Mouse (Mus musculus): Measurements from ENCODE around the gene Paqr5. TPM values are rescaled to one million over a fixed set of nuclear protein-coding genes. Genes with fewer than 3 reads are reported as not detected.

The Paqr5 gene
- polyA plus RNA-seq (2012; rRNA removed) (0.11 and 0.26 TPM in 2 replicates), polyA plus RNA-seq (2014; fragmentation: Nextera tagmentation; extraction: Ambion mirVana) (0.08 and 0.13 TPM in 2 replicates)

DNA sequence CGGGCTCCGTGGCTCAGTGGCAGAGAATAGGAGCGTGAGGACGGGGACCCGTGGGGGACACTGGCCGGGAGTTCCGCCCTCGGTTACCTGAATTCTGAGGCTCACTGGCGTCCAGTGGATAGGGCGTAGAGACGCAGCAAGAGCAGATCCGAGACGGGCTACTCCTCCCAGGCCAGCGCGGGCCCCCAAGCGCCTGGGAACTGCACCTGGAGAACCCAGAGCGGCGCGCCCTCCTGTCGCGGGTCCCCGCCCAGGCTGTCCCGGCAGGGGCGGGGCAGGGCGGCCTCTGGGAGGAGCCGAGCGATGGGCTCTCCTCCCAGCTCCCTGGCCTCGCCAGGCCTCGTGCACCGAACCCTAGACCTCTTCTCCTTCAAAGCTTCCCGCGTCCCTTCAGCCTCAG is at the start of gene Paqr5:
Gene Paqr5, minus strand, starts transcription at position 257 of the 400 bp plus-strand sequence.
- H3K4me3 ChIP-seq (ENCODE audit: insufficient read depth in 1 of 2, low read depth in 2 of 2, low read length in 2 of 2): peak within 1 kb of the TSS; percentile 46 to 47
- ATAC-seq (ENCODE audit: insufficient read depth): peak; percentile 47; the same call in 1 of the 2 replicates
- no peaks in the 10 kb centered on the region for H3K9me3 ChIP-seq (ENCODE audit: control insufficient read depth, low read length)
- no peak within 1 kb of the TSS for H3K9ac ChIP-seq (replicated peaks)
- H3K4me1 ChIP-seq (replicated peaks; ENCODE audit: control insufficient read depth in 2 of 2, insufficient read depth in 2 of 2, low read length in 1 of 2): peaks cover 0 to 4% of the 10 kb centered on the region in 2 experiments; a peak in 1 of 4 replicates
- TF ChIP-seq EP300 (IDR thresholded peaks at IDR 0.05; ENCODE audit: low read depth) (no peak), CTCF (IDR thresholded peaks at IDR 0.05; ENCODE audit: low read depth) (no peak)
- no peaks in the 10 kb centered on the region for H3K36me3 ChIP-seq (replicated peaks; ENCODE audit: control insufficient read depth, insufficient read depth, low read depth)
- H3K27me3 ChIP-seq (ENCODE audit: control insufficient read depth, insufficient read depth, low read length): peaks cover 16% of the 10 kb centered on the region
- H3K4me2 ChIP-seq (ENCODE audit: low read depth): peak within 1 kb of the TSS; percentile 53
- peak; percentile 10 to 13 (median 11) for DNase-seq (ENCODE audit: low read depth in 3 of 3, low spot score in 3 of 3)
- no peak within 1 kb of the TSS for H3K27ac ChIP-seq
- 1% methylated on average over 32 of the region's 32 CpGs for WGBS (ENCODE audit: insufficient replicate concordance)

DNA sequence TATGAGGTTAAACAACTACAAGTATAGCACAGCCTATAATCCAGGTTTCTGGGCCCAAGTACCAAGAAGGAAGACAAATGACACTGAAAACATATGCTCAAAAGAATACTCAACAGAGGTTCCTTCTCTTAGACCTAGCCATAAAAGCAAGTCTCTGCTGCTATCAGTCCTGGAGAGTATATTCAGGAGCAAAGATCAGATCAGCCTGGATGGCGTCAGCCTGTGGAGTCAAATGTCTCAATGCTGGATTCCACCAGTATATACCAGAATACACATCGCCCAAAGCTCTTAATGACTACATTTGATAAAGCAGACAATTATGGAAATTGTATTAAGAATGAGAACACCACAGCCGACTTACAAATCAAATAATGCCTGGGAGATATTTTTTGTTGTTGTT is 35.6 kb upstream of the Paqr5 start:
- no peak overlapping the region for H3K27ac ChIP-seq
- TF ChIP-seq EP300 (IDR thresholded peaks at IDR 0.05; ENCODE audit: low read depth): no peak
- no peak for TF ChIP-seq CTCF (IDR thresholded peaks at IDR 0.05; ENCODE audit: low read depth)
- H3K9me3 ChIP-seq (ENCODE audit: control insufficient read depth, low read length): no peaks in the 10 kb centered on the region
- no peaks in the 10 kb centered on the region for H3K27me3 ChIP-seq (ENCODE audit: control insufficient read depth, insufficient read depth, low read length)
- 65% methylated on average over 3 of the region's 3 CpGs for WGBS (ENCODE audit: insufficient replicate concordance)
- no peak for ATAC-seq (ENCODE audit: insufficient read depth)
- no peak overlapping the region for H3K4me3 ChIP-seq (ENCODE audit: insufficient read depth in 1 of 2, low read depth in 2 of 2, low read length in 2 of 2)
- H3K36me3 ChIP-seq (replicated peaks; ENCODE audit: control insufficient read depth, insufficient read depth, low read depth): no peaks in the 10 kb centered on the region
- H3K4me1 ChIP-seq (replicated peaks; ENCODE audit: control insufficient read depth in 2 of 2, insufficient read depth in 2 of 2, low read length in 1 of 2): 0 out of 4 replicates have a peak, but pooled peaks cover 0 to 1% of the 10 kb centered on the region in 2 experiments
- DNase-seq (ENCODE audit: low read depth in 3 of 3, low spot score in 3 of 3): no peak
- H3K9ac ChIP-seq (replicated peaks): no peak overlapping the region
- H3K4me2 ChIP-seq (ENCODE audit: low read depth): no peak overlapping the region

DNA sequence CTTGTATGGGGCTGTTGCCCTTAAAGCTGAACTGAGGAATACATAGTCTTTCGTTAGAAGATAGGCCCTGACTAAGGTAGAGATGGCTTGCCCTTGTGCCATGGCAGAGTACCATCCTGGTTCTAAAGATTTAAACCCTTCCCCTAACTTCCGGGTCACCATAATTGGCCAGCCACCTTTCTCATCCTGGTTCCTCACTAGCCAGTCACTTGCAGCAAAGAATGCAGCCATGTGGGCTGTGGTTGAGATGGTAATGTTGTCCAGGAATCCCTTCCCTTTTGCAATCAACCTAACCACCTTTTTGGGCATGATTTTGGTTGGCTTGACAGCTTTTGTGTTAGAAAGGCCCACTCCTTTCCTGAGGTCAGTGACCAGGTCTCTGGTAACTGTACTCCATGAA is 33.8 kb upstream of the Paqr5 start:
- no peak for ATAC-seq (ENCODE audit: insufficient read depth)
- no peak overlapping the region for H3K27ac ChIP-seq
- DNase-seq (ENCODE audit: low read depth in 3 of 3, low spot score in 3 of 3): no peak
- TF ChIP-seq EP300 (IDR thresholded peaks at IDR 0.05; ENCODE audit: low read depth) (no peak), CTCF (IDR thresholded peaks at IDR 0.05; ENCODE audit: low read depth) (no peak)
- WGBS (ENCODE audit: insufficient replicate concordance): 65% methylated on average over 2 of the region's 2 CpGs
- H3K9me3 ChIP-seq (ENCODE audit: control insufficient read depth, low read length): no peaks in the 10 kb centered on the region
- H3K9ac ChIP-seq (replicated peaks): no peak overlapping the region
- no peaks in the 10 kb centered on the region for H3K36me3 ChIP-seq (replicated peaks; ENCODE audit: control insufficient read depth, insufficient read depth, low read depth)
- no peak overlapping the region for H3K4me2 ChIP-seq (ENCODE audit: low read depth)
- no peaks in the 10 kb centered on the region for H3K27me3 ChIP-seq (ENCODE audit: control insufficient read depth, insufficient read depth, low read length)
- no peak overlapping the region for H3K4me3 ChIP-seq (ENCODE audit: insufficient read depth in 1 of 2, low read depth in 2 of 2, low read length in 2 of 2)
- 0 out of 4 replicates have a peak, but pooled peaks cover 0 to 1% of the 10 kb centered on the region in 2 experiments for H3K4me1 ChIP-seq (replicated peaks; ENCODE audit: control insufficient read depth in 2 of 2, insufficient read depth in 2 of 2, low read length in 1 of 2)

DNA sequence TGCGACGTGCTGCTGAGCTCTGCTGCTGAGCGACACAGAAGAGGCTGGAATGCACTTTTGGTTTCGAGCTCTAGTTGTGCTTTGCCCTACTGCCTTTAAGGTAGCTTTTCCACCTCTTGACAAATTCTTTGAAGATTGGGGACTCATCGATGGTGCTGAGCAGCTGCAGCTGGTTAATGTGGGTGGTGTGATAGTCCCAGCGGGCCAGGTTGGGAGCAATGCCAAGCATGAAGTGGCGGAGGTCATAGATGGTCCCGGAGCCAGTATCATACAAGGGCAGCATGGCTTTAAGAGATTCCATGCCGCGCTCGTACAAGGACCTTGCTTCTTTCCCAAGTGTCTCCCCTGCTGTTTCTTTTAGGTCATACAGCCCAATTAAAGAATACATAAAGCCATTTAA is 33.3 kb upstream of the Paqr5 start:
- H3K27ac ChIP-seq: no peak overlapping the region
- H3K9me3 ChIP-seq (ENCODE audit: control insufficient read depth, low read length): no peaks in the 10 kb centered on the region
- H3K4me2 ChIP-seq (ENCODE audit: low read depth): no peak overlapping the region
- H3K27me3 ChIP-seq (ENCODE audit: control insufficient read depth, insufficient read depth, low read length): no peaks in the 10 kb centered on the region
- no peaks in the 10 kb centered on the region for H3K36me3 ChIP-seq (replicated peaks; ENCODE audit: control insufficient read depth, insufficient read depth, low read depth)
- no peak for TF ChIP-seq CTCF (IDR thresholded peaks at IDR 0.05; ENCODE audit: low read depth)
- no peak overlapping the region for H3K9ac ChIP-seq (replicated peaks)
- no peak for DNase-seq (ENCODE audit: low read depth in 3 of 3, low spot score in 3 of 3)
- no peak for ATAC-seq (ENCODE audit: insufficient read depth)
- H3K4me3 ChIP-seq (ENCODE audit: insufficient read depth in 1 of 2, low read depth in 2 of 2, low read length in 2 of 2): no peak overlapping the region
- 88% methylated on average over 11 of the region's 11 CpGs for WGBS (ENCODE audit: insufficient replicate concordance)
- 0 out of 4 replicates have a peak, but pooled peaks cover 0 to 1% of the 10 kb centered on the region in 2 experiments for H3K4me1 ChIP-seq (replicated peaks; ENCODE audit: control insufficient read depth in 2 of 2, insufficient read depth in 2 of 2, low read length in 1 of 2)

DNA sequence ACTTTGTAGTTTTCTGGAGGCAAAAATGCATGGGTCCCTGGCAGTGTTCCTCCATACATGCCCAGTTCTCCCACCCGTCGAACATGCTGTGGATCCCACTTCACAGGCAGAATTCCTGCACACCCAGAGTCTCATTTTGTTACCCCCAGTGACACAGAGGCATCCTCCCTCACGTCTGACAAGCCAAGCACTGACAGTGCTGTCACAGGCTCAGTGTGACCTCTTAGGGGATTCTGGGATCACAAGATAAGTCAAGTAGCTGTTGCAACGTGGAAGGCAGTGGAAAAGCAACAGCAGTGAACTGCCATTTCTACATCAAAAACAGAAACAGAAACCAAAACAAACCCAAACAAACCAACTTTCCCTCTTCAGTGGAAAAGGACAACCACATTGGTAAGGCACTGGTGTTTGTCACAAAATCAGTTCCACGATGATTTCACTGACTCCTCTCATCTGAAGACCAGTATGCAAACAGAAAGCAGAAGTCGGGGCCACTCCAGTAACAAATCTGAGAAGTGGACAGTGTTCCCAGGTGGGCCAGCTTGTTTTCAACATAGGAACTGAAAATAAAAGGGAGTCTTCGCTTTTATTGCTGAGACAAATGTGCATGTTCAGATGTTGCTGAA is 31.3 kb upstream of the Paqr5 start:
- no peaks in the 10 kb centered on the region for H3K9me3 ChIP-seq (ENCODE audit: control insufficient read depth, low read length)
- no peak overlapping the region for H3K4me2 ChIP-seq (ENCODE audit: low read depth)
- H3K36me3 ChIP-seq (replicated peaks; ENCODE audit: control insufficient read depth, insufficient read depth, low read depth): no peaks in the 10 kb centered on the region
- no peak overlapping the region for H3K9ac ChIP-seq (replicated peaks)
- H3K4me3 ChIP-seq (ENCODE audit: insufficient read depth in 1 of 2, low read depth in 2 of 2, low read length in 2 of 2): no peak overlapping the region
- no peak for TF ChIP-seq EP300 (IDR thresholded peaks at IDR 0.05; ENCODE audit: low read depth)
- TF ChIP-seq CTCF (IDR thresholded peaks at IDR 0.05; ENCODE audit: low read depth): no peak
- WGBS (ENCODE audit: insufficient replicate concordance): 49% methylated on average over 7 of the region's 7 CpGs
- DNase-seq (ENCODE audit: low read depth in 3 of 3, low spot score in 3 of 3): no peak
- H3K27me3 ChIP-seq (ENCODE audit: control insufficient read depth, insufficient read depth, low read length): no peaks in the 10 kb centered on the region
- 0 out of 4 replicates have a peak, but pooled peaks cover 0 to 1% of the 10 kb centered on the region in 2 experiments for H3K4me1 ChIP-seq (replicated peaks; ENCODE audit: control insufficient read depth in 2 of 2, insufficient read depth in 2 of 2, low read length in 1 of 2)
- ATAC-seq (ENCODE audit: insufficient read depth): no peak
- H3K27ac ChIP-seq: no peak overlapping the region

All from liver, embryonic 14.5 days (tissue).